Mouse (Mus musculus): ENCODE results near the gene Dph1. TPM values are rescaled to one million over a fixed set of nuclear protein-coding genes. Genes with fewer than 3 reads are reported as not detected.

The Dph1 gene
- polyA plus RNA-seq, 1 experiment = 16.6 TPM

- TF ChIP-seq POLR2A (IDR thresholded peaks at IDR 0.05; ENCODE audit: control insufficient read depth, low read depth, low read length) = no peak
- TF ChIP-seq CTCF (IDR thresholded peaks at IDR 0.05; ENCODE audit: control insufficient read depth, insufficient read depth, insufficient replicate concordance, low read depth, low read length) = no peak
- Histone ChIP-seq H3K27ac (ENCODE audit: control insufficient read depth, insufficient read depth, low read depth, low read length) (no peak overlapping the region), H3K27me3 (ENCODE audit: control insufficient read depth, insufficient read depth, low read length) (no peaks in the 10 kb centered on the region), H3K36me3 (ENCODE audit: control insufficient read depth, insufficient read depth, low read length) (no peaks in the 10 kb centered on the region; the same call in 1 of the 2 replicates), H3K4me1 (ENCODE audit: control insufficient read depth, insufficient read depth, low read length) (no peaks in the 10 kb centered on the region), H3K4me3 (ENCODE audit: control insufficient read depth, low read depth, low read length) (no peak overlapping the region)
Measured at GRCm38 (mm10) chr11:75157901-75158300, 33.1 kb downstream of the Dph1 start.

- no peaks in the 10 kb centered on the region; the same call in 1 of the 2 replicates for H3K4me1 ChIP-seq (ENCODE audit: control insufficient read depth, insufficient read depth, low read length)
- no peaks in the 10 kb centered on the region for H3K27me3 ChIP-seq (ENCODE audit: control insufficient read depth, insufficient read depth, low read length)
- no peaks in the 10 kb centered on the region; the same call in 1 of the 2 replicates for H3K36me3 ChIP-seq (ENCODE audit: control insufficient read depth, insufficient read depth, low read length)
- TF ChIP-seq POLR2A (IDR thresholded peaks at IDR 0.05; ENCODE audit: control insufficient read depth, low read depth, low read length) = no peak
- TF ChIP-seq CTCF (IDR thresholded peaks at IDR 0.05; ENCODE audit: control insufficient read depth, insufficient read depth, insufficient replicate concordance, low read depth, low read length) = no peak
- H3K27ac ChIP-seq (ENCODE audit: control insufficient read depth, insufficient read depth, low read depth, low read length) = 0 out of 2 replicates have a peak overlapping the region, but pooled peaks have one; percentile 33
- H3K4me3 ChIP-seq (ENCODE audit: control insufficient read depth, low read depth, low read length) = no peak overlapping the region
Measured at GRCm38 (mm10) chr11:75157037-75157436, 34.0 kb downstream of the Dph1 start.

- no peaks in the 10 kb centered on the region for H3K27me3 ChIP-seq (ENCODE audit: control insufficient read depth, insufficient read depth, low read length)
- TF ChIP-seq POLR2A (IDR thresholded peaks at IDR 0.05; ENCODE audit: control insufficient read depth, low read depth, low read length) (no peak), CTCF (IDR thresholded peaks at IDR 0.05; ENCODE audit: control insufficient read depth, insufficient read depth, insufficient replicate concordance, low read depth, low read length) (no peak)
- no peaks in the 10 kb centered on the region; the same call in 1 of the 2 replicates for H3K4me1 ChIP-seq (ENCODE audit: control insufficient read depth, insufficient read depth, low read length)
- no peak overlapping the region; the same call in 1 of the 2 replicates for H3K27ac ChIP-seq (ENCODE audit: control insufficient read depth, insufficient read depth, low read depth, low read length)
- no peak overlapping the region for H3K4me3 ChIP-seq (ENCODE audit: control insufficient read depth, low read depth, low read length)
- no peaks in the 10 kb centered on the region; the same call in 1 of the 2 replicates for H3K36me3 ChIP-seq (ENCODE audit: control insufficient read depth, insufficient read depth, low read length)
Measured at GRCm38 (mm10) chr11:75156416-75156815, 34.6 kb downstream of the Dph1 start.

- TF ChIP-seq POLR2A (IDR thresholded peaks at IDR 0.05; ENCODE audit: control insufficient read depth, low read depth, low read length) (no peak), CTCF (IDR thresholded peaks at IDR 0.05; ENCODE audit: control insufficient read depth, insufficient read depth, insufficient replicate concordance, low read depth, low read length) (no peak)
- Histone ChIP-seq H3K27me3 (ENCODE audit: control insufficient read depth, insufficient read depth, low read length) (no peaks in the 10 kb centered on the region), H3K4me1 (ENCODE audit: control insufficient read depth, insufficient read depth, low read length) (no peaks in the 10 kb centered on the region; the same call in 1 of the 2 replicates), H3K36me3 (ENCODE audit: control insufficient read depth, insufficient read depth, low read length) (no peaks in the 10 kb centered on the region; the same call in 1 of the 2 replicates), H3K27ac (ENCODE audit: control insufficient read depth, insufficient read depth, low read depth, low read length) (peak overlapping the region; percentile 43; the same call in 1 of the 2 replicates), H3K4me3 (ENCODE audit: control insufficient read depth, low read depth, low read length) (no peak overlapping the region)
Measured at GRCm38 (mm10) chr11:75155985-75156384, 35.1 kb downstream of the Dph1 start.

GRCm38 (mm10) chr11:75154053-75154585 lies 36.9 kb downstream of the Dph1 start:
- TF ChIP-seq POLR2A (IDR thresholded peaks at IDR 0.05; ENCODE audit: control insufficient read depth, low read depth, low read length) = no peak
- TF ChIP-seq CTCF (IDR thresholded peaks at IDR 0.05; ENCODE audit: control insufficient read depth, insufficient read depth, insufficient replicate concordance, low read depth, low read length) = no peak
- H3K27me3 ChIP-seq (ENCODE audit: control insufficient read depth, insufficient read depth, low read length) = no peaks in the 10 kb centered on the region
- H3K27ac ChIP-seq (ENCODE audit: control insufficient read depth, insufficient read depth, low read depth, low read length) = no peak overlapping the region; the same call in 1 of the 2 replicates
- H3K4me3 ChIP-seq (ENCODE audit: control insufficient read depth, low read depth, low read length) = no peak overlapping the region
- H3K36me3 ChIP-seq (ENCODE audit: control insufficient read depth, insufficient read depth, low read length) = no peaks in the 10 kb centered on the region; the same call in 1 of the 2 replicates
- H3K4me1 ChIP-seq (ENCODE audit: control insufficient read depth, insufficient read depth, low read length) = no peaks in the 10 kb centered on the region; the same call in 1 of the 2 replicates

- no peaks in the 10 kb centered on the region; the same call in 1 of the 2 replicates for H3K4me1 ChIP-seq (ENCODE audit: control insufficient read depth, insufficient read depth, low read length)
- no peaks in the 10 kb centered on the region; the same call in 1 of the 2 replicates for H3K36me3 ChIP-seq (ENCODE audit: control insufficient read depth, insufficient read depth, low read length)
- no peaks in the 10 kb centered on the region for H3K27me3 ChIP-seq (ENCODE audit: control insufficient read depth, insufficient read depth, low read length)
- H3K27ac ChIP-seq (ENCODE audit: control insufficient read depth, insufficient read depth, low read depth, low read length) = peak overlapping the region; percentile 55
- TF ChIP-seq CTCF (IDR thresholded peaks at IDR 0.05; ENCODE audit: control insufficient read depth, insufficient read depth, insufficient replicate concordance, low read depth, low read length) = no peak
- TF ChIP-seq POLR2A (IDR thresholded peaks at IDR 0.05; ENCODE audit: control insufficient read depth, low read depth, low read length) = no peak
- H3K4me3 ChIP-seq (ENCODE audit: control insufficient read depth, low read depth, low read length) = no peak overlapping the region
Measured at GRCm38 (mm10) chr11:75152603-75153557, 38.2 kb downstream of the Dph1 start.

- no peak for TF ChIP-seq POLR2A (IDR thresholded peaks at IDR 0.05; ENCODE audit: control insufficient read depth, low read depth, low read length)
- no peak for TF ChIP-seq CTCF (IDR thresholded peaks at IDR 0.05; ENCODE audit: control insufficient read depth, insufficient read depth, insufficient replicate concordance, low read depth, low read length)
- Histone ChIP-seq H3K27ac (ENCODE audit: control insufficient read depth, insufficient read depth, low read depth, low read length) (no peak overlapping the region), H3K27me3 (ENCODE audit: control insufficient read depth, insufficient read depth, low read length) (no peaks in the 10 kb centered on the region), H3K4me1 (ENCODE audit: control insufficient read depth, insufficient read depth, low read length) (no peaks in the 10 kb centered on the region; the same call in 1 of the 2 replicates), H3K36me3 (ENCODE audit: control insufficient read depth, insufficient read depth, low read length) (no peaks in the 10 kb centered on the region), H3K4me3 (ENCODE audit: control insufficient read depth, low read depth, low read length) (no peak overlapping the region)
Measured at GRCm38 (mm10) chr11:75150346-75150745, 40.7 kb downstream of the Dph1 start.
